Mouse (Mus musculus) kidney, embryonic 16.5 days (tissue): Measurements from ENCODE around the gene Yy2. TPM values are rescaled to one million over a fixed set of nuclear protein-coding genes. Genes with fewer than 3 reads are reported as not detected.

Experiments used
- ATAC-seq: fragments of 200-750 bp; cut with Nextera tagmentation; 2 replicates; pipeline ENCODE4 v1.8.0; 2017; ENCODE audit warnings: moderate TSS enrichment; ENCODE audit not compliant: low FRiP score, low TSS enrichment
- H3K27ac ChIP-seq: fragments of 300-500 bp; sonication (generic); 2 replicates; pipeline ENCODE4 v1.5.1; 2014; ENCODE audit warnings: low read length
- H3K27me3 ChIP-seq: fragments of 300-500 bp; sonication (generic); 2 replicates; pipeline ENCODE4 v1.6.1; 2014; ENCODE audit warnings: low read length, control low read depth, mixed read lengths; ENCODE audit not compliant: insufficient read depth
- H3K36me3 ChIP-seq: fragments of 300-500 bp; sonication (generic); 2 replicates; pipeline ENCODE4 v1.6.1; 2014; ENCODE audit warnings: low read length, control low read depth, mixed read lengths; ENCODE audit not compliant: insufficient read depth
- H3K4me1 ChIP-seq: fragments of 300-500 bp; sonication (generic); 2 replicates; pipeline ENCODE4 v1.6.1; 2014; ENCODE audit warnings: low read length, control low read depth, mixed read lengths; ENCODE audit not compliant: insufficient read depth
- H3K4me2 ChIP-seq: fragments of 300-500 bp; sonication (generic); replicated peaks from 2 replicates; pipeline ENCODE4 v1.6.1; 2014; ENCODE audit warnings: low read depth, low read length
- H3K4me3 ChIP-seq: fragments of 300-500 bp; sonication (generic); 2 replicates; pipeline ENCODE4 v1.5.1; 2014; ENCODE audit warnings: mild to moderate bottlenecking, low read length
- H3K9ac ChIP-seq: fragments of 300-500 bp; sonication (generic); replicated peaks from 2 replicates; pipeline ENCODE4 v1.6.1; 2014; ENCODE audit warnings: low read length
- H3K9me3 ChIP-seq: fragments of 300-500 bp; sonication (generic); 2 replicates; pipeline ENCODE4 v1.6.1; 2016; ENCODE audit warnings: low read length, control low read depth
- WGBS: fragments of 180-500 bp; shearing (Covaris S2); extraction: QIAGEN DNeasy Blood & Tissue Kit; methylation state at CpG from one replicate; pipeline ENCODE4 v1.1.7; 2014; 5-methylcytosine and 5-hydroxymethylcytosine counted together
- polyA plus RNA-seq: library from polyadenylated mRNA; unstranded; fragments of >200 nt; fragmentation: Nextera tagmentation; extraction: Ambion mirVana; gene quantifications from 2 replicates; pipeline ENCODE4 v1.2.1, GENCODE M21; 2015

Gene Yy2
- polyA plus RNA-seq, 1 experiment from 2014 or later, result 4.0 TPM

DNA sequence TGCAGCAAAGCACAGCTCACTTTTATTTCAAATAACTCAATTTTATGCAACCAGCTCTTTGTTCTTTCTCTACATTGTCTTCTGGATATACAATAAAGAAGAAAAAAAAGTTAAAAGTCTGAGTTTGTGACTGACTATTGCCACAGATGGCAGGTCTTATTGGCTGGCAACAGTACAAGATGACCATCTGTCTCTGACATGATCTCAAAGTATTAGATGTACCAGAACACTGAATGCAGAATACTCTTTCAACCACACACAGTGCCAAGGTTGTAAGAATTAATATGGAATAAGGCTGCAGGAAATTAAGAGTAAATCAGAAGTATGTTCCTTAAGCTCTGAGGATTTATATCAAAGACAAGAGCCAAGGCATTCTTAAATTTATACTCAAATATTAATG is 17.6 kb upstream of the Yy2 start:
- no peak overlapping the region for H3K4me3 ChIP-seq
- H3K9me3 ChIP-seq, result no peaks in the 10 kb centered on the region
- H3K27me3 ChIP-seq, result no peaks in the 10 kb centered on the region; the same call in 1 of the 2 replicates
- no peaks in the 10 kb centered on the region for H3K4me1 ChIP-seq
- H3K9ac ChIP-seq, result no peak overlapping the region
- H3K27ac ChIP-seq, result no peak overlapping the region
- no peak for ATAC-seq
- no peak overlapping the region for H3K4me2 ChIP-seq
- H3K36me3 ChIP-seq, result no peaks in the 10 kb centered on the region

GRCm38 (mm10) chrX:157579108-157579614 is 10.4 kb upstream of the Yy2 start:
- Histone ChIP-seq H3K4me1 (no peaks in the 10 kb centered on the region), H3K27me3 (no peaks in the 10 kb centered on the region), H3K27ac (no peak overlapping the region), H3K9me3 (no peaks in the 10 kb centered on the region), H3K4me2 (no peak overlapping the region), H3K4me3 (no peak overlapping the region), H3K9ac (no peak overlapping the region), H3K36me3 (peaks cover 5% of the 10 kb centered on the region; the same call in 1 of the 2 replicates)
- WGBS, result 83% methylated on average over 6 of the region's 6 CpGs
- ATAC-seq, result no peak

- no peaks in the 10 kb centered on the region; the same call in 1 of the 2 replicates for H3K27me3 ChIP-seq
- no peak overlapping the region for H3K4me2 ChIP-seq
- no peak overlapping the region for H3K4me3 ChIP-seq
- no peaks in the 10 kb centered on the region for H3K4me1 ChIP-seq
- H3K9ac ChIP-seq, result no peak overlapping the region
- H3K36me3 ChIP-seq, result peaks cover 5% of the 10 kb centered on the region; the same call in 1 of the 2 replicates
- H3K9me3 ChIP-seq, result no peaks in the 10 kb centered on the region
- 86% methylated on average over 2 of the region's 2 CpGs for WGBS
- H3K27ac ChIP-seq, result no peak overlapping the region
- no peak for ATAC-seq
Observed at GRCm38 (mm10) chrX:157574683-157575082, 5.9 kb upstream of the Yy2 start.

- no peak overlapping the region for H3K4me3 ChIP-seq
- no peaks in the 10 kb centered on the region for H3K9me3 ChIP-seq
- peaks cover 10% of the 10 kb centered on the region; the same call in 1 of the 2 replicates for H3K36me3 ChIP-seq
- no peaks in the 10 kb centered on the region for H3K27me3 ChIP-seq
- no peaks in the 10 kb centered on the region for H3K4me1 ChIP-seq
- 82% methylated on average over 10 of the region's 10 CpGs for WGBS
- no peak overlapping the region for H3K27ac ChIP-seq
- H3K4me2 ChIP-seq, result no peak overlapping the region
- H3K9ac ChIP-seq, result no peak overlapping the region
- ATAC-seq, result no peak
Observed at GRCm38 (mm10) chrX:157563794-157564193, 5.0 kb downstream of the Yy2 start.

DNA sequence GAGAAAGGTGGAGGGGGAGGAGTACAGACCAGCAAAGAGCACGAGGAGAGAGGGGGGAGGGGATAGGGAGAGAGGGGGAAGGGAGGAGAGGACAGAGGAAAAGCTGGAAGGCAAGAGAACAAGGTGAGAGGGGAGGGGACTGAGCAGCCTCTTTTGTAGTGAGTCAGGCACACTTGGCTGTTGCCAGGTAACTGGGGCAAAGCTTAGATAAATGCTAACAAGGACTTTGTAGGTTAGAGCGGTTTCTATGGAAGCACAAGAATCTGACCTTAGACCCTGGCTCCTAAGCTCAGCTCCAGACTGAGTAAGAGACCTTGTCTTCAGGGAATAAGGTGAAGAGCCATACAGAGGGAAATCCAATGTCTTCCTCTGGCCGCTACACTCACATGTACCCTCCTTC is 21.7 kb downstream of the Yy2 start:
- H3K4me2 ChIP-seq, result no peak overlapping the region
- no peaks in the 10 kb centered on the region for H3K27me3 ChIP-seq
- ATAC-seq, result peak; percentile 78
- H3K9ac ChIP-seq, result no peak overlapping the region
- H3K9me3 ChIP-seq, result no peaks in the 10 kb centered on the region
- H3K4me1 ChIP-seq, result no peaks in the 10 kb centered on the region
- no peaks in the 10 kb centered on the region for H3K36me3 ChIP-seq
- WGBS, result 49% methylated on average over 3 of the region's 3 CpGs
- H3K27ac ChIP-seq, result no peak overlapping the region
- H3K4me3 ChIP-seq, result no peak overlapping the region

Other genes with a start within 250 kb of the Yy2 start
- 0.24 and 0.49 TPM in 2 replicates for gene Phex, start 153.7 kb downstream of the Yy2 start, polyA plus RNA-seq
- 41.0 and 55.1 TPM in 2 replicates for gene Sms, start 76.7 kb downstream of the Yy2 start, polyA plus RNA-seq
- 21.2 and 24.9 TPM in 2 replicates for gene Mbtps2, start 29.7 kb upstream of the Yy2 start, polyA plus RNA-seq
- gene Smpx, start 129.9 kb upstream of the Yy2 start, polyA plus RNA-seq, result 5.9 and 7.6 TPM in 2 replicates
- gene Klhl34, start 249.4 kb upstream of the Yy2 start, polyA plus RNA-seq, result 0.24 and 0.30 TPM in 2 replicates